Mouse (Mus musculus): ENCODE measurements around the gene Fam84b.
"Not testable (repeated sequence)": the region's sequence is repeated elsewhere in the genome, so short reads cannot be mapped to it uniquely, and the experiment has no call there.

Fam84b gene

GRCm38 (mm10) chr15:60853231-60853999, at the start of gene Fam84b:
Gene Fam84b, minus strand, starts transcription at chr15:60853778.
- DNase-seq (ENCODE audit: extremely low read depth, insufficient read length, low spot score) = no peak

- no peak for DNase-seq (ENCODE audit: extremely low read depth, insufficient read length, low spot score)
Observed at GRCm38 (mm10) chr15:60898187-60898965, 44.8 kb upstream of the Fam84b start.

GRCm38 (mm10) chr15:60896040-60896439, 42.5 kb upstream of the Fam84b start:
- DNase-seq (ENCODE audit: extremely low read depth, insufficient read length, low spot score) = no peak

- no peak for DNase-seq (ENCODE audit: extremely low read depth, insufficient read length, low spot score)
Observed at GRCm38 (mm10) chr15:60892976-60893463, 39.4 kb upstream of the Fam84b start.

- DNase-seq (ENCODE audit: extremely low read depth, insufficient read length, low spot score) = no peak
Observed at GRCm38 (mm10) chr15:60888724-60889123, 35.1 kb upstream of the Fam84b start.

- no peak for DNase-seq (ENCODE audit: extremely low read depth, insufficient read length, low spot score)
Observed at GRCm38 (mm10) chr15:60875721-60876120, 22.1 kb upstream of the Fam84b start.

- no peak for DNase-seq (ENCODE audit: extremely low read depth, insufficient read length, low spot score)
Observed at GRCm38 (mm10) chr15:60862417-60862816, 8.8 kb upstream of the Fam84b start.

GRCm38 (mm10) chr15:60855112-60855511, 1.5 kb upstream of the Fam84b start:
- DNase-seq (ENCODE audit: extremely low read depth, insufficient read length, low spot score) = no peak

GRCm38 (mm10) chr15:60854151-60854550, 573 bp upstream of the Fam84b start:
- no peak for DNase-seq (ENCODE audit: extremely low read depth, insufficient read length, low spot score)

GRCm38 (mm10) chr15:60848630-60849029, 4.9 kb downstream of the Fam84b start:
- no peak for DNase-seq (ENCODE audit: extremely low read depth, insufficient read length, low spot score)

- DNase-seq (ENCODE audit: extremely low read depth, insufficient read length, low spot score) = no peak
Observed at GRCm38 (mm10) chr15:60846291-60846690, 7.3 kb downstream of the Fam84b start.

- DNase-seq (ENCODE audit: extremely low read depth, insufficient read length, low spot score) = no peak
Observed at GRCm38 (mm10) chr15:60845886-60846285, 7.7 kb downstream of the Fam84b start.

- DNase-seq (ENCODE audit: extremely low read depth, insufficient read length, low spot score) = no peak
Observed at GRCm38 (mm10) chr15:60841785-60842184, 11.8 kb downstream of the Fam84b start.

- not testable (repeated sequence) for DNase-seq (ENCODE audit: extremely low read depth, insufficient read length, low spot score)
Observed at GRCm38 (mm10) chr15:60841312-60841711, 12.3 kb downstream of the Fam84b start.

GRCm38 (mm10) chr15:60840296-60840670, 13.3 kb downstream of the Fam84b start:
- no peak for DNase-seq (ENCODE audit: extremely low read depth, insufficient read length, low spot score)

GRCm38 (mm10) chr15:60839539-60840295, 13.9 kb downstream of the Fam84b start:
- DNase-seq (ENCODE audit: extremely low read depth, insufficient read length, low spot score) = no peak

GRCm38 (mm10) chr15:60838135-60838534, 15.4 kb downstream of the Fam84b start:
- no peak for DNase-seq (ENCODE audit: extremely low read depth, insufficient read length, low spot score)

- no peak for DNase-seq (ENCODE audit: extremely low read depth, insufficient read length, low spot score)
Observed at GRCm38 (mm10) chr15:60837719-60838118, 15.9 kb downstream of the Fam84b start.

- DNase-seq (ENCODE audit: extremely low read depth, insufficient read length, low spot score) = no peak
Observed at GRCm38 (mm10) chr15:60836321-60836720, 17.3 kb downstream of the Fam84b start.

GRCm38 (mm10) chr15:60834598-60835571, 18.7 kb downstream of the Fam84b start:
- no peak for DNase-seq (ENCODE audit: extremely low read depth, insufficient read length, low spot score)
